Mouse (Mus musculus) forebrain, embryonic 10.5 days (tissue): ENCODE results near the gene Pitpnm3. TPM values are rescaled to one million over a fixed set of nuclear protein-coding genes. Genes with fewer than 3 reads are reported as not detected.
"Not testable (repeated sequence)": the region's sequence is repeated elsewhere in the genome, so short reads cannot be mapped to it uniquely, and the experiment has no call there.

Experiments used
- DNase-seq: peaks from one replicate; pipeline ENCODE4 v3.0.0-alpha.2; 2017; ENCODE audit warnings: low spot score; ENCODE audit errors: extremely low spot score
- H3K27ac ChIP-seq: fragments of 300-500 bp; sonication (generic); 2 replicates; pipeline ENCODE4 v1.5.1; 2016; ENCODE audit warnings: mild to moderate bottlenecking
- H3K27me3 ChIP-seq: fragments of 300-500 bp; sonication (generic); 2 replicates; pipeline ENCODE4 v1.6.1; 2016; ENCODE audit warnings: mild to moderate bottlenecking; ENCODE audit not compliant: poor library complexity, severe bottlenecking
- H3K36me3 ChIP-seq: fragments of 300-500 bp; sonication (generic); replicated peaks from 2 replicates; pipeline ENCODE4 v1.6.1; 2016; ENCODE audit warnings: mild to moderate bottlenecking, moderate library complexity
- H3K4me1 ChIP-seq: fragments of 300-500 bp; sonication (generic); 2 replicates; pipeline ENCODE4 v1.6.1; 2016
- H3K4me3 ChIP-seq: fragments of 300-500 bp; sonication (generic); 2 replicates; pipeline ENCODE4 v1.5.1; 2016; ENCODE audit warnings: mild to moderate bottlenecking, moderate library complexity
- H3K9me3 ChIP-seq: fragments of 300-500 bp; sonication (generic); 2 replicates; pipeline ENCODE4 v1.6.1; 2016; ENCODE audit warnings: mild to moderate bottlenecking, moderate library complexity
- WGBS: fragments of 180-500 bp; shearing (Covaris S2); methylation state at CpG from one replicate; pipeline ENCODE4 v1.1.7; 2016; 5-methylcytosine and 5-hydroxymethylcytosine counted together
- polyA plus RNA-seq: library from polyadenylated mRNA; unstranded; fragments of >200 nt; fragmentation: Nextera tagmentation; extraction: Ambion mirVana; gene quantifications from 2 replicates; pipeline ENCODE4 v1.2.1, GENCODE M21; 2016

Gene Pitpnm3
- polyA plus RNA-seq: 0.02 and 0.04 TPM in 2 replicates

DNA sequence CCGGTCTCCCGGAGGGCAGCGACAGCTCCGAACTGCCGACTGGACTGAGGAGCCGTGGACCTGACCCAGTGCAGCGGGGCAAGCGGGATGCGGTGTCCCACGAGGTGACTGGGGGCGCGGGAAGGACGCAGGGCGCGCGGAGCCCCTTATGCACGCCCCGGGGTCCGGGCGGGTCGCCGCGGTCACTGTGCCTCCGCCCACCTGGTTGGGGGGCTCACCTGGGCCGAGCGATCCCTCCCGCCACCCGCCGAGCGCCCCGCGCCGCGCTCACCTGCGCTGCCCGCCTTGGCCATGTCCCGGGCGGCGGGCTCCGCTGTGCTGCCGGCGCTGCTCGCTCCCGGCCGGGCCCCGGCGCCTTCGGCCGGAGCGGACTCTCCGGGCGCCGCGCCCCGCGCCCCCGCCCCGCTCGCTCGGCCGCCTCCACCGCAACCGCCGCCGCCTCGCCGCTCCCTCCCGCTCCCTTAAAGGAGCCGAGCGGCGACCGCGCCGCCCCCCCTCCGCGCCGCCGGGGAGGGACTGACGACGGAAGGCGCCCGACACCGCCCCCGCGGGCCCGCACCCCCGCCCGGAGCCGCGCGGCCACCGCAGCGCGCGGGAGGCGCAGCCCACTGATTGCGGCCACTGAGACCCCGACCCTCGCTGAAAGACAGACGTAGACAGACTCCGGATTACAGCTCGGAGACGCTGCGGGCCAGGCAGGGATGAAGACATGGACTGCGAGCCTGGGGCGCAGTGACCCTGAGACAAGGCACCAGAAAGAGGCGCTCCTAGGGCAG lies at the start of gene Pitpnm3:
TSS of gene Pitpnm3 (minus strand) at position 396 of the 776 bp plus-strand sequence.
- Histone ChIP-seq H3K27me3 (peaks cover 94% of the 10 kb centered on the region), H3K9me3 (no peaks in the 10 kb centered on the region), H3K27ac (peak within 1 kb of the TSS; percentile 73), H3K4me3 (peak within 1 kb of the TSS; percentile 73), H3K36me3 (no peaks in the 10 kb centered on the region), H3K4me1 (peaks cover 22% of the 10 kb centered on the region)
- WGBS: 2% methylated on average over 97 of the region's 107 CpGs
- DNase-seq: no peak

DNA sequence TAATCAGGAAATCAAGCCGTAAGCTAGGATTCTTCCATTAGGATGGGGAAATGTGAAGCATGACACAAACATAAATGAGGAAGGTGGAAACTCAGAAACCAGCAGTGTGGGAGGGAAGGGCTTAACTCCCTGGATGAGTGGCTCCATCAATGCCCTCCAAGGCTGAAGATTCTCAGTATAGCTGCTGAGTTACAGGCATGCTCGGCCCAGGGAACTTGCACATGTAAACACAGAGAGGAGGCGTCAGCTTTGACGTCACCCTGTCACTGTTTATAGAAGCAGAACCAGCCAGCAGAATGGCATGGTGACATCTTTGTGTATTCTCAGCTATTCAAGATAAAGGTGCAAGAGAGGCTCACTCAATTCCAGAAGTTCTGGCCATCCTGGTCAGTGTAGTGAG lies 48.7 kb upstream of the Pitpnm3 start:
- H3K27ac ChIP-seq: no peak overlapping the region
- H3K9me3 ChIP-seq: no peaks in the 10 kb centered on the region
- H3K36me3 ChIP-seq: peaks cover 74% of the 10 kb centered on the region
- H3K4me1 ChIP-seq: no peaks in the 10 kb centered on the region
- WGBS: 92% methylated on average over 4 of the region's 4 CpGs
- no peak for DNase-seq
- H3K27me3 ChIP-seq: peaks cover 7% of the 10 kb centered on the region
- no peak overlapping the region for H3K4me3 ChIP-seq

DNA sequence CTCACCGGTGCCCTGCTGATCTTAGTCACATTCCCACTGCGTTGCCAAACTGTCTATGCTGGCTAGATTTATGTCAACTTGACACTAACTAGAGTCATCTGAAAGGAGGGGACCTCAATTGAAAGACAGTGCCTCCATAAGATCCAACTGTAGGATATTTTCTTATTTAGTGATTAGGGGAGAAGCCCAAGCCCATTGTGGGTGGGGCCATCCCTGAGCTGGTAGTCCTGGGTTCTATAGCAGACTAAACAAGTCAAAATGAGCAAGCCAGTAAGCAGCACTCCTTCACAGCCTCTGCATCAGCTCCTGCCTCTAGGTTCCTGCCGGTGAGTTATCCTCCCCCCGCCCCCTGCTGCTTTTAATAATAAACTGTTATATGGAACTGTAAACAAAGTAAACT lies 45.6 kb upstream of the Pitpnm3 start:
- 95% methylated on average over 4 of the region's 4 CpGs for WGBS
- Histone ChIP-seq H3K9me3 (no peaks in the 10 kb centered on the region), H3K4me1 (peaks cover 20% of the 10 kb centered on the region), H3K27ac (no peak overlapping the region), H3K4me3 (no peak overlapping the region), H3K27me3 (peaks cover 27% of the 10 kb centered on the region), H3K36me3 (peaks cover 69% of the 10 kb centered on the region)
- DNase-seq: no peak

DNA sequence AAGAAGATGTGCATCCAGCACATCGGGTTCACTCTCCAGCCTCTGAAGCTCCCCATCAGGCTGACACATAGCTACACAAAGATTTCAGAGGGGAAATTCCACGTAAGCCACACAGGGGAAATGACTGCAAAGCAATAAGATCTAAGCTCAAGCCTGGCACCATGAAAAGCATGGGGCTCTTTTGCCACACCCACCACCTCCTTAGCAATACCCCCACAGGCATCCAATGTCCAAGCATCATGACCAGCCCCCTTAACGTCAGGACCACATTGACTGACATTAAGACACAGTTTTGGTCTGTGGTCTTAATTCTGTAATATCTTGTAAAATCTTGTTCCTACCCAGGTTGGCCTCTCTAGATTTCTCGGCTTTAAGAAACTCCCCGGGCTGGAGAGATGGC lies 45.0 kb upstream of the Pitpnm3 start:
- WGBS: 94% methylated on average over 5 of the region's 5 CpGs
- H3K4me3 ChIP-seq: no peak overlapping the region
- no peak overlapping the region for H3K27ac ChIP-seq
- peaks cover 24% of the 10 kb centered on the region for H3K4me1 ChIP-seq
- peaks cover 69% of the 10 kb centered on the region for H3K36me3 ChIP-seq
- H3K9me3 ChIP-seq: no peaks in the 10 kb centered on the region
- DNase-seq: no peak
- H3K27me3 ChIP-seq: peaks cover 33% of the 10 kb centered on the region

DNA sequence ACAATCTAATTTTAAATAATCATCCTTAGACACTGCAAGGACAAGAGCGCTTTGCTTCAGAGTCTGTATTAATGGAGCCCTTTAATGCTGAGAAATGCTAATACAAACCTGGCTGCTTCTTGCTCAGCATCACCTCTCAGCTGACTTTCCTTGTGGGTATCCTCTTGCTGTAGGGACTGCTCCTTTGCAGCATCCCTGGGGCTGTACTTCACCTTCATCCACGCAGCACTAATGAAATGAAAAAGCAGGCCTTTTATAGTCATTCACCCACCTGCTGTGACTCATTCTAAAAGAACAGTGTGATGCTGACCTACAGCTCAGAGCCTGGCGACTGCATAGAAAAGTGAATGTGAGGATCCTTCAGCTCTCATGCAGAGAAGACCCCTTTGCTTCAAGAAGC lies 41.0 kb upstream of the Pitpnm3 start:
- WGBS: 34% methylated on average over 3 of the region's 3 CpGs
- Histone ChIP-seq H3K4me3 (no peak overlapping the region), H3K4me1 (peaks cover 27% of the 10 kb centered on the region), H3K27me3 (peaks cover 56% of the 10 kb centered on the region), H3K9me3 (no peaks in the 10 kb centered on the region), H3K36me3 (peaks cover 92% of the 10 kb centered on the region), H3K27ac (no peak overlapping the region)
- peak; percentile 26 for DNase-seq

DNA sequence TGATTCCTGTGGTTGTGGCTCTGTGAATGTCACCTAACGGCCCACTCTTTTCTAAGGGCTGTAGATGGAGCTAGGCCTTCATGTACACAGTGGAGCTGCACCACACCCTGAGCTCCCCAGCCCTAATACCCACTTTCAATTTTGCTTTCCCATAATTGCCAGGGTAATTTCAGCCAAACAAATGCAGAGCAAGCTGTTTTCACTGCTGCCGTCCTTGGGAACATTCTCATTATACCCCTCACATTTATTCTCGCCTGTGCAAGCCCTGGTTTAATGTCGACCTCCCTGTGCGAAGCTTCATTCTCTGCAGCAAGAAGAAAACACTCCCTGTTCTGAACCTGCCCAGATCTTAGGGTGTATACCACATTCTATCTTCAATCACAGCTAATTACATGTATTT lies 40.4 kb upstream of the Pitpnm3 start:
- no peak overlapping the region for H3K4me3 ChIP-seq
- H3K27ac ChIP-seq: no peak overlapping the region
- peaks cover 27% of the 10 kb centered on the region for H3K4me1 ChIP-seq
- no peak for DNase-seq
- H3K36me3 ChIP-seq: peaks cover 89% of the 10 kb centered on the region
- WGBS: 78% methylated on average over 5 of the region's 5 CpGs
- H3K9me3 ChIP-seq: no peaks in the 10 kb centered on the region
- H3K27me3 ChIP-seq: peaks cover 56% of the 10 kb centered on the region

DNA sequence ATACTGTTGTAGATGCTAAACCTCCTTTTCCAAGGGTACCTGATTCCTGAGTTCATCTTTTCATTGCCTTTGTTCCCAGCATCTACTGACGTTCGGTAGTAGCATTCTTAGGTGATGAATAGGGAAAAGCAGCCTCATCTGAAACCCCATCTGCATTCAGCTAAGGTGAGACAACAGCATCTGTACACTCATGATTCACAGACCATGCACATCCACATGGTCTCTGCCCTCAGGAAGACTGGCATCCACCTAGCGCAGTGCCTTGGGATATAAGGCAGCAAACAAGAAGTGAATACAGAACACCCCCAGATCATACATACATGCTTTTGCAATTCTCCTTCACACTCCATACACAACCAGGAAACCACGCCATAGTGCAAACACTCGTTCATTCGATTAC lies 39.1 kb upstream of the Pitpnm3 start:
- Histone ChIP-seq H3K27ac (no peak overlapping the region), H3K4me3 (no peak overlapping the region), H3K4me1 (peaks cover 27% of the 10 kb centered on the region), H3K27me3 (peaks cover 54% of the 10 kb centered on the region), H3K36me3 (peaks cover 91% of the 10 kb centered on the region), H3K9me3 (no peaks in the 10 kb centered on the region)
- 93% methylated on average over 6 of the region's 6 CpGs for WGBS
- DNase-seq: no peak

DNA sequence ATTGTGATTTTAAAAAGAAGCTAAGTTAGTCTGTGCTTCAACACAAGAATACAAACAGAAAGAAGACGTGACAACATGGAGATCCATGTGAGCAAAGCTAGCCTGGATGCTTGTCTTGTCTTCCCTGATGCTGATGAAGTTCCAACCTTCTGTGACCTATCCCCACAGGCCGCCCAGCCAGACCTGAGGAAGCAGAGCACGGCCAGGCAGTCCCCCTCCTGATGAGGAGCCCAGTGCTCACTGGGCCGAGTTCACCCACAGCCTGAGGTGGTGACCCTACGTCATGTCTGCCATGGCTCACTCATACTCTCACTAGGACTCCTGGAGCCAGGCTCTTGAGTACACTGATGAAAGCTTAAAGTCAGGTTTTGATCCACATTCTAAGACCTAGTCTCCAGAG lies 37.9 kb upstream of the Pitpnm3 start:
- peaks cover 27% of the 10 kb centered on the region for H3K4me1 ChIP-seq
- 88% methylated on average over 5 of the region's 5 CpGs for WGBS
- peaks cover 42% of the 10 kb centered on the region for H3K27me3 ChIP-seq
- no peak for DNase-seq
- H3K4me3 ChIP-seq: no peak overlapping the region
- H3K36me3 ChIP-seq: peaks cover 91% of the 10 kb centered on the region
- H3K27ac ChIP-seq: no peak overlapping the region
- H3K9me3 ChIP-seq: no peaks in the 10 kb centered on the region

DNA sequence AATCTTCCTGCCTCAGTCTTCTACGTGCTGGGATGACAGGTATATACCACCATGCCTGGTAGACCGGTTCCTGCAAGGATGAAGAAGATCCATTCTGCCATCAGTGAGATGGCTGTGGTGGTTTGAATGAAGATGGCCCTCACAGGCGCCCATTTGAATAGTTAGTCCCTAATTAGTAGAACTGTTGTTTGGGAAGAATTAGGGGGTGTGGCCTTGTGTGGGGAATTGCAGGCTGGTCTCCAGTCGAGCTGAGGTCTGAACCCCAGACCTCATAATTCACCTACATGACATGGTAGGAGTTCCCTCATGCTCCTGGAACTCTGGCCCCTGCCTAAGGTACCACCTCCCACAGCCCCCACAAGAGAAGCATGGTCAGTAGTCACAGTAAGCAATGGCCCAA lies 36.3 kb upstream of the Pitpnm3 start:
- not testable (repeated sequence) for DNase-seq, H3K27ac ChIP-seq, H3K9me3 ChIP-seq, H3K4me3 ChIP-seq
- Histone ChIP-seq H3K36me3 (peaks cover 92% of the 10 kb centered on the region), H3K4me1 (peaks cover 14% of the 10 kb centered on the region), H3K27me3 (peaks cover 30% of the 10 kb centered on the region)
- WGBS: 82% methylated on average over 4 of the region's 4 CpGs

DNA sequence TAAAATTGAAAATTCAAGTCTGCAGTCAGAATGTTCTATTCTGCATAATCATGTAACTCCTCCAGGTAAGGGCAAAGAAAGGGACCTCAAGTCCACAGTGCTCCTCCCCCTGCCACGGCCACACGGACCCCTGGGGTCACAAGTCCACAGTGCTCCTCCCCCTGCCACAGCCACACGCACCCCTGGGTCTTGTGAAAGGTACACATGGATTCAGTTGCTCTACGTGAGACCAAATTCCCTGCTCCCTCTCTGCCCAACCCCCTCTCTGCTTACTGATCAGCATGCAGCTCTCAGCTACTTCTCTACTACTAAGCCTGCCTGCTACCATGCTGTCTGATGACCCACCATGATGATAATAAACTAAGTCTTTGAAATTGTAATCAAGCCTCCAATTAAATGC lies 34.3 kb upstream of the Pitpnm3 start:
- Histone ChIP-seq H3K36me3 (peaks cover 94% of the 10 kb centered on the region), H3K27me3 (peaks cover 17% of the 10 kb centered on the region), H3K4me3 (no peak overlapping the region), H3K27ac (no peak overlapping the region), H3K9me3 (no peaks in the 10 kb centered on the region), H3K4me1 (peaks cover 3% of the 10 kb centered on the region; the same call in 1 of the 2 replicates)
- 88% methylated on average over 4 of the region's 4 CpGs for WGBS
- no peak for DNase-seq

DNA sequence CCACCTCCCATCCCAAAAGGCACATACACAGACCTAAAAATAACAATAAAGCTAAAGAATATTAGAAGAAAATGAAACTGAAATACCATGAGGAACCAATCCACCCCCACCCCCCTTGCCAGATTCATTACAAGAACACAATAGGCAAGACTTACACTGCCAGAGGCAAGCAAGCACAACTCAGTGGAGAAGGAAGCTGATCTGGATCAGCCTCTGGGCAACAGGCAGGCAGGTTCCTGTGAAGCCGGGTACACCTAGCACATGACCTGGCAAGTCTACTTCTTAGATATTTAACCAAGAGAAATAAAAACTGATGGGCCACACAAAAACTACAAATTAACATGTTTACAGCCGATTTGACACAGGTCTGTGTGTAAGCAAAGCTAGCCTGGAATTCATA lies 27.6 kb upstream of the Pitpnm3 start:
- WGBS: 94% methylated on average over 2 of the region's 2 CpGs
- DNase-seq: no peak
- Histone ChIP-seq H3K4me3 (no peak overlapping the region), H3K4me1 (no peaks in the 10 kb centered on the region), H3K27ac (no peak overlapping the region), H3K9me3 (no peaks in the 10 kb centered on the region), H3K36me3 (peaks cover 90% of the 10 kb centered on the region), H3K27me3 (no peaks in the 10 kb centered on the region)

DNA sequence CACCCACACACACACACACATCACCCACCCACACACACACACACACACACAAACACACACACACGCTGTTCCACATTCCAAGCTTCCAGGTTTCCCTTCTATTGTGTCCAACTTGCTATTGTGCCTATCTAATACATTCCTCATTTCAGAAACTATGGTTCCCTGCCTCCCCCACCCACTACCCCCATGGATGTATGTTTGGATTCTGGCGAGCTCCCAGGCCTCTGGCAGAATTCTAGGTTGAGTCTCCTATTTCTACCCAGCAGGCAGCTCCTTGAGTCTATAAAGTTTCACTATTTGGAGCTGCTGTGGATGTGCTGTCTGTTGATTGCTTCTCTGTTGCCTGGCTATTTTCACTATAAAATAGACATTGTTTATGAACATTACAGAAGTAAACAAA lies 21.0 kb upstream of the Pitpnm3 start:
- Histone ChIP-seq H3K4me1 (peaks cover 10% of the 10 kb centered on the region), H3K9me3 (no peaks in the 10 kb centered on the region), H3K4me3 (no peak overlapping the region), H3K27ac (no peak overlapping the region), H3K27me3 (no peaks in the 10 kb centered on the region), H3K36me3 (peaks cover 84% of the 10 kb centered on the region)
- DNase-seq: no peak
- 93% methylated on average over 2 of the region's 2 CpGs for WGBS

DNA sequence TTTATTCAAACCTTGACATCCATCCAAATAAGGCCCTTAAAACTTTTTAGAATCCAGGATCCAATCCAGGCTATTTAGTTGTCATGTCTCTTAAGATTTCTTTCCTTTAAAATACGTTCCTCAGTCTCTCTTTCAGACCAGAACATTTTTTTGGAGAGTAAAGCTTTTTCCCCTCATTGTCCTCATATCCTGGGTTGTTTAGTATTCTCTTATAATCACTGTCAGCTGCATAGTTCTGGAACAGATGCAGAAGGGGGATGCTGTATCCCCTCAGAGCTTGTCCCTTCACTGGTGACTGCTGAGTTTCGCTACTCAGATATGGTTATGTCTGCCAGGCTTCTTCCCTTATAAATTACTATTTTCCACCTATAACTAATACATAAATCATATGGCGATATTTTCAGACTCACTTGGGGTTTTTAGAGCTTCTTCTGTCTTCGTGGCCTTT lies 20.4 kb upstream of the Pitpnm3 start:
- Histone ChIP-seq H3K27ac (no peak overlapping the region), H3K9me3 (no peaks in the 10 kb centered on the region), H3K4me1 (peaks cover 16% of the 10 kb centered on the region), H3K36me3 (peaks cover 79% of the 10 kb centered on the region), H3K4me3 (no peak overlapping the region), H3K27me3 (no peaks in the 10 kb centered on the region)
- WGBS: 91% methylated on average over 4 of the region's 4 CpGs
- no peak for DNase-seq
